Mouse (Mus musculus) intestine, embryonic 14.5 days (tissue): Measurements from ENCODE around the gene Usp54. TPM values are rescaled to one million over a fixed set of nuclear protein-coding genes. Genes with fewer than 3 reads are reported as not detected.
"Not testable (repeated sequence)": the region's sequence is repeated elsewhere in the genome, so short reads cannot be mapped to it uniquely, and the experiment has no call there.

Experiments used
- ATAC-seq: fragments of 200-750 bp; cut with Nextera tagmentation; replicated peaks from 2 replicates; pipeline ENCODE4 v1.8.0; 2017; ENCODE audit warnings: low read depth, moderate number of reproducible peaks, moderate TSS enrichment, moderate library complexity; ENCODE audit not compliant: low FRiP score, low TSS enrichment
- DNase-seq: peaks from one replicate; pipeline ENCODE4 v3.0.0-alpha.2; 2018; ENCODE audit warnings: low spot score
- H3K27ac ChIP-seq: fragments of 300-500 bp; sonication (generic); 2 replicates; pipeline ENCODE4 v1.5.1; 2014; ENCODE audit warnings: low read depth, mild to moderate bottlenecking, control low read depth
- H3K27me3 ChIP-seq: fragments of 300-500 bp; sonication (generic); replicated peaks from 2 replicates; pipeline ENCODE4 v1.6.1; 2014; ENCODE audit warnings: low read length, control low read depth; ENCODE audit not compliant: control insufficient read depth, insufficient read depth
- H3K36me3 ChIP-seq: fragments of 300-500 bp; sonication (generic); 2 replicates; pipeline ENCODE4 v1.6.1; 2014; ENCODE audit warnings: low read length, control low read depth; ENCODE audit not compliant: control insufficient read depth, insufficient read depth
- H3K4me1 ChIP-seq: fragments of 300-500 bp; sonication (generic); replicated peaks from 2 replicates; pipeline ENCODE4 v1.6.1; 2014; ENCODE audit warnings: low read length, control low read depth, mixed read lengths; ENCODE audit not compliant: control insufficient read depth, insufficient read depth
- H3K4me2 ChIP-seq: fragments of 300-500 bp; sonication (generic); 2 replicates; pipeline ENCODE4 v1.6.1; 2014; ENCODE audit warnings: low read length
- H3K4me3 ChIP-seq: fragments of 300-500 bp; sonication (generic); 2 replicates; pipeline ENCODE4 v1.5.1; 2014; ENCODE audit warnings: low read depth, low read length, control low read depth, mixed read lengths
- H3K9ac ChIP-seq: fragments of 300-500 bp; sonication (generic); 2 replicates; pipeline ENCODE4 v1.6.1; 2014; ENCODE audit warnings: mild to moderate bottlenecking, low read length
- H3K9me3 ChIP-seq: fragments of 300-500 bp; sonication (generic); 2 replicates; pipeline ENCODE4 v1.6.1; 2016; ENCODE audit warnings: low read length, control low read depth; ENCODE audit not compliant: control insufficient read depth
- WGBS: fragments of 180-500 bp; shearing (Covaris S2); extraction: QIAGEN DNeasy Blood & Tissue Kit; methylation state at CpG from one replicate; pipeline ENCODE4 v1.1.7; 2014; 5-methylcytosine and 5-hydroxymethylcytosine counted together
- polyA plus RNA-seq: library from polyadenylated mRNA; unstranded; fragments of >200 nt; fragmentation: Nextera tagmentation; extraction: Ambion mirVana; gene quantifications from 2 replicates; pipeline ENCODE4 v1.2.1, GENCODE M21; 2014

Gene Usp54
- polyA plus RNA-seq, 1 experiment from 2014 or later: 8.9 TPM

GRCm38 (mm10) chr14:20645547-20645946, 4.7 kb upstream of the Usp54 start:
- no peak overlapping the region for H3K27ac ChIP-seq
- DNase-seq: no peak
- H3K36me3 ChIP-seq: no peaks in the 10 kb centered on the region
- H3K4me3 ChIP-seq: no peak overlapping the region
- no peak overlapping the region for H3K4me2 ChIP-seq
- ATAC-seq: no peak
- 44% methylated on average over 3 of the region's 3 CpGs for WGBS
- H3K9ac ChIP-seq: no peak overlapping the region
- peaks cover 9% of the 10 kb centered on the region for H3K4me1 ChIP-seq
- no peaks in the 10 kb centered on the region for H3K9me3 ChIP-seq
- H3K27me3 ChIP-seq: no peaks in the 10 kb centered on the region

- Histone ChIP-seq H3K27me3 (no peaks in the 10 kb centered on the region), H3K9me3 (no peaks in the 10 kb centered on the region), H3K4me1 (peaks cover 12% of the 10 kb centered on the region), H3K4me3 (peak overlapping the region; percentile 90), H3K36me3 (no peaks in the 10 kb centered on the region), H3K9ac (peak overlapping the region; percentile 91), H3K27ac (peak overlapping the region; percentile 97), H3K4me2 (peak overlapping the region; percentile 89)
- 12% methylated on average over 10 of the region's 10 CpGs for WGBS
- ATAC-seq: no peak
- DNase-seq: no peak
Measured at GRCm38 (mm10) chr14:20641438-20641875, 594 bp upstream of the Usp54 start.

GRCm38 (mm10) chr14:20639918-20640619, 794 bp downstream of the Usp54 start:
- H3K36me3 ChIP-seq: no peaks in the 10 kb centered on the region
- H3K27ac ChIP-seq: peak overlapping the region; percentile 97
- no peaks in the 10 kb centered on the region for H3K27me3 ChIP-seq
- H3K9ac ChIP-seq: peak overlapping the region; percentile 91
- peak overlapping the region; percentile 90 for H3K4me3 ChIP-seq
- no peaks in the 10 kb centered on the region for H3K9me3 ChIP-seq
- WGBS: 4% methylated on average over 16 of the region's 16 CpGs
- DNase-seq (peak; percentile 56), ATAC-seq (peak; percentile 62)
- peak overlapping the region; percentile 89 for H3K4me2 ChIP-seq
- H3K4me1 ChIP-seq: peaks cover 12% of the 10 kb centered on the region

- H3K4me1 ChIP-seq: peaks cover 12% of the 10 kb centered on the region
- no peaks in the 10 kb centered on the region for H3K27me3 ChIP-seq
- no peaks in the 10 kb centered on the region for H3K36me3 ChIP-seq
- DNase-seq (no peak), ATAC-seq (no peak)
- no peak overlapping the region for H3K4me3 ChIP-seq
- H3K4me2 ChIP-seq: no peak overlapping the region
- H3K27ac ChIP-seq: no peak overlapping the region
- WGBS: 92% methylated on average over 6 of the region's 6 CpGs
- no peaks in the 10 kb centered on the region for H3K9me3 ChIP-seq
- H3K9ac ChIP-seq: no peak overlapping the region
Measured at GRCm38 (mm10) chr14:20638702-20639101, 2.2 kb downstream of the Usp54 start.

GRCm38 (mm10) chr14:20637818-20638574, 2.9 kb downstream of the Usp54 start:
- Histone ChIP-seq H3K27me3 (no peaks in the 10 kb centered on the region), H3K4me3 (no peak overlapping the region), H3K4me1 (peaks cover 12% of the 10 kb centered on the region), H3K4me2 (no peak overlapping the region), H3K9me3 (no peaks in the 10 kb centered on the region), H3K9ac (no peak overlapping the region), H3K36me3 (no peaks in the 10 kb centered on the region), H3K27ac (no peak overlapping the region)
- ATAC-seq (no peak), DNase-seq (no peak)
- WGBS: 80% methylated on average over 2 of the region's 2 CpGs

- not testable (repeated sequence) for ATAC-seq, H3K9ac ChIP-seq, DNase-seq, H3K27ac ChIP-seq, H3K27me3 ChIP-seq, H3K4me3 ChIP-seq, H3K36me3 ChIP-seq, H3K9me3 ChIP-seq, H3K4me2 ChIP-seq, H3K4me1 ChIP-seq
- WGBS: 94% methylated on average over 3 of the region's 3 CpGs
Measured at GRCm38 (mm10) chr14:20636968-20637367, 3.9 kb downstream of the Usp54 start.

GRCm38 (mm10) chr14:20635546-20635945, 5.3 kb downstream of the Usp54 start:
- Histone ChIP-seq H3K9ac (no peak overlapping the region), H3K36me3 (no peaks in the 10 kb centered on the region), H3K4me2 (no peak overlapping the region), H3K27me3 (no peaks in the 10 kb centered on the region), H3K9me3 (no peaks in the 10 kb centered on the region), H3K4me3 (no peak overlapping the region), H3K27ac (no peak overlapping the region), H3K4me1 (peaks cover 3% of the 10 kb centered on the region; the same call in 1 of the 2 replicates)
- DNase-seq (no peak), ATAC-seq (no peak)
- WGBS: 78% methylated on average over 2 of the region's 2 CpGs

GRCm38 (mm10) chr14:20631253-20631652, 9.6 kb downstream of the Usp54 start:
- no peak for ATAC-seq
- H3K36me3 ChIP-seq: no peaks in the 10 kb centered on the region
- H3K4me3 ChIP-seq: no peak overlapping the region
- H3K9me3 ChIP-seq: no peaks in the 10 kb centered on the region
- DNase-seq: no peak
- no peak overlapping the region for H3K27ac ChIP-seq
- H3K27me3 ChIP-seq: no peaks in the 10 kb centered on the region
- no peak overlapping the region for H3K9ac ChIP-seq
- WGBS: 50% methylated on average over 4 of the region's 4 CpGs
- H3K4me1 ChIP-seq: no peaks in the 10 kb centered on the region
- no peak overlapping the region for H3K4me2 ChIP-seq
